Mouse (Mus musculus) mouse embryonic stem cell (cell line): ENCODE results near the gene Sh3d21.

Experiments
- in situ Hi-C, 2 experiments: fragments of 300-500 bp; cut with MboI; formaldehyde crosslinking; loops; 1 replicate in 1 of 2; 3 replicates in 1 of 2; pipeline ENCODE4 v1.14.3; 2019 to 2020; ENCODE audit warnings: low sequenced_read_pairs in 2 of 2, low pct_unique_long_range_greater_than_20kb in 1 of 2, mixed read lengths in 1 of 2; ENCODE audit not compliant: unreplicated experiment in 1 of 2

Gene Sh3d21

GRCm38 (mm10) chr4:126119051-126119450 is 44.2 kb downstream of the Sh3d21 start:
- in situ Hi-C loops = no loop called here

- in situ Hi-C loops = no loop called here
These were observed 44.6 kb downstream of the Sh3d21 start for GRCm38 (mm10) chr4:126118651-126119050.

GRCm38 (mm10) chr4:126117116-126117515 is 46.2 kb downstream of the Sh3d21 start:
- in situ Hi-C loops = no loop called here

- in situ Hi-C loops = no loop called here
These were observed 47.3 kb downstream of the Sh3d21 start for GRCm38 (mm10) chr4:126115871-126116521.

GRCm38 (mm10) chr4:126115411-126115810 is 47.9 kb downstream of the Sh3d21 start:
- in situ Hi-C loops = no loop called here

GRCm38 (mm10) chr4:126113943-126114342 is 49.3 kb downstream of the Sh3d21 start:
- in situ Hi-C loops = no loop called here

GRCm38 (mm10) chr4:126113243-126113642 is 50.0 kb downstream of the Sh3d21 start:
- in situ Hi-C loops = no loop called here

- in situ Hi-C loops = no loop called here
These were observed 52.1 kb downstream of the Sh3d21 start for GRCm38 (mm10) chr4:126111153-126111549.

GRCm38 (mm10) chr4:126110374-126111152 is 52.7 kb downstream of the Sh3d21 start:
- in situ Hi-C loops = no loop called here

GRCm38 (mm10) chr4:126109613-126110373 is 53.5 kb downstream of the Sh3d21 start:
- in situ Hi-C loops = no loop called here

- in situ Hi-C loops = no loop called here
These were observed 55.1 kb downstream of the Sh3d21 start for GRCm38 (mm10) chr4:126108061-126108740.

GRCm38 (mm10) chr4:126105131-126105783 is 58.0 kb downstream of the Sh3d21 start:
- in situ Hi-C loops = no loop called here

GRCm38 (mm10) chr4:126104261-126105075 is 58.8 kb downstream of the Sh3d21 start:
- in situ Hi-C loops = no loop called here

- in situ Hi-C loops = no loop called here
These were observed 59.7 kb downstream of the Sh3d21 start, which contains the start of gene Stk40 for GRCm38 (mm10) chr4:126103590-126104068. Gene Stk40, plus strand, starts transcription at chr4:126103957.

- in situ Hi-C loops = no loop called here
These were observed 60.2 kb downstream of the Sh3d21 start for GRCm38 (mm10) chr4:126103057-126103581.

GRCm38 (mm10) chr4:126102061-126102841 is 61.0 kb downstream of the Sh3d21 start:
- in situ Hi-C loops = no loop called here
